Mouse (Mus musculus) erythroblast, embryonic 14.5 days (primary cell): ENCODE data around the gene Pitpnc1.

Experiments used
- GATA1 ChIP-seq: IDR thresholded peaks from 2 replicates; pipeline ENCODE4 v1.6.1; 2012; ENCODE audit warnings: low read length, inconsistent platforms, mixed read lengths
- TAL1 ChIP-seq: IDR thresholded peaks from 3 replicates; pipeline ENCODE4 v1.6.1; 2012; ENCODE audit warnings: low read length, inconsistent platforms, mixed read lengths

GRCm38 (mm10) chr11:107252026-107252425 is 218.5 kb downstream of the Pitpnc1 start:
- no peak for TF ChIP-seq GATA1
- no peak for TF ChIP-seq TAL1
